Comparison of ENCODE assay signal across 17 mouse cellular contexts in genomic region chr2:151921068-151921467, GRCm38 (mm10). TPM values are rescaled to one million over a fixed set of nuclear protein-coding genes. Genes with fewer than 3 reads are reported as not detected.
DNase-seq lines count a peak whose midpoint lies in the region; ATAC-seq and TF ChIP-seq lines count a peak whose summit lies in the region.
"Had no signal": no experiment of that assay in that cellular context is flagged by ENCODE, and none has a peak within 500 bp of the region (broad histone marks: within the 10 kb centered on the region; RNA-seq: fewer than 3 reads in every experiment).

No protein-coding gene starts in this region.

- no peak for DNase-seq in kidney, postnatal 4 days
- DNase-seq in stomach, postnatal 0 days (ENCODE audit: low spot score), result no peak
- no peak for DNase-seq in urinary bladder, postnatal 14 days (ENCODE audit: low spot score)
- no peak for DNase-seq in cerebellum, adult 9-10 months
- DNase-seq: adrenal gland, postnatal 14 days; cerebellum, adult 18-20 months; cerebellum, postnatal 10 days; gastrocnemius, postnatal 10 days had no signal

- H3K4me1 ChIP-seq in kidney, embryonic 15.5 days, result peaks cover 44% of the 10 kb centered on the region
- H3K4me1 ChIP-seq in stomach, embryonic 15.5 days, result peaks cover 18% of the 10 kb centered on the region
- no peaks in the 10 kb centered on the region; the same call in 1 of the 2 replicates for H3K4me1 ChIP-seq in stomach, postnatal 0 days (replicated peaks; ENCODE audit: control insufficient read depth, insufficient read depth)
- H3K4me1 ChIP-seq in embryonic facial prominence, embryonic 12.5 days, result peaks cover 21% of the 10 kb centered on the region

- no peak overlapping the region for H3K4me2 ChIP-seq in kidney, embryonic 15.5 days
- H3K4me2 ChIP-seq in stomach, embryonic 15.5 days, result no peak overlapping the region
- no peak overlapping the region for H3K4me2 ChIP-seq in stomach, postnatal 0 days (replicated peaks; ENCODE audit: low read depth)
- H3K4me2 ChIP-seq in embryonic facial prominence, embryonic 12.5 days (replicated peaks), result no peak overlapping the region
- H3K4me2 ChIP-seq: hindbrain, embryonic 12.5 days had no signal

- no peak for TF ChIP-seq CTCF in stomach, postnatal 0 days (IDR thresholded peaks at IDR 0.05; ENCODE audit: low read depth)

- no peaks in the 10 kb centered on the region for H3K9me3 ChIP-seq in kidney, embryonic 15.5 days (replicated peaks)
- H3K9me3 ChIP-seq in stomach, embryonic 15.5 days, result no peaks in the 10 kb centered on the region
- no peaks in the 10 kb centered on the region for H3K9me3 ChIP-seq in stomach, postnatal 0 days (ENCODE audit: control insufficient read depth, low read length)
- H3K9me3 ChIP-seq in embryonic facial prominence, embryonic 12.5 days, result no peaks in the 10 kb centered on the region
- H3K9me3 ChIP-seq: heart, embryonic 10.5 days; hindbrain, embryonic 12.5 days had no signal

- no peak for TF ChIP-seq EP300 in stomach, postnatal 0 days (optimal IDR thresholded peaks at IDR 0.05)

- H3K36me3 ChIP-seq in kidney, embryonic 15.5 days, result no peaks in the 10 kb centered on the region
- no peaks in the 10 kb centered on the region for H3K36me3 ChIP-seq in stomach, embryonic 15.5 days
- H3K36me3 ChIP-seq in stomach, postnatal 0 days (ENCODE audit: control insufficient read depth, insufficient read depth, low read length), result no peaks in the 10 kb centered on the region
- no peaks in the 10 kb centered on the region for H3K36me3 ChIP-seq in embryonic facial prominence, embryonic 12.5 days
- H3K36me3 ChIP-seq: heart, embryonic 10.5 days; hindbrain, embryonic 12.5 days had no signal

- H3K27me3 ChIP-seq in kidney, embryonic 15.5 days, result peaks cover 16% of the 10 kb centered on the region
- H3K27me3 ChIP-seq in stomach, embryonic 15.5 days (replicated peaks), result no peaks in the 10 kb centered on the region
- no peaks in the 10 kb centered on the region for H3K27me3 ChIP-seq in stomach, postnatal 0 days (ENCODE audit: control insufficient read depth, insufficient read depth, low read length)
- no peaks in the 10 kb centered on the region for H3K27me3 ChIP-seq in embryonic facial prominence, embryonic 12.5 days
- H3K27me3 ChIP-seq: hindbrain, embryonic 12.5 days; Patski had no signal

- peak overlapping the region; percentile 22; the same call in 1 of the 2 replicates for H3K27ac ChIP-seq in kidney, embryonic 15.5 days
- peak overlapping the region; percentile 35; the same call in 1 of the 2 replicates for H3K27ac ChIP-seq in stomach, embryonic 15.5 days
- H3K27ac ChIP-seq in stomach, postnatal 0 days (replicated peaks), result no peak overlapping the region
- H3K27ac ChIP-seq in embryonic facial prominence, embryonic 12.5 days, result peak overlapping the region; percentile 66; the same call in 1 of the 2 replicates
- H3K27ac ChIP-seq: hindbrain, embryonic 12.5 days had no signal

- no peak overlapping the region for H3K9ac ChIP-seq in kidney, embryonic 15.5 days
- H3K9ac ChIP-seq in stomach, embryonic 15.5 days, result no peak overlapping the region
- H3K9ac ChIP-seq in stomach, postnatal 0 days (ENCODE audit: low read length), result no peak overlapping the region
- no peak overlapping the region for H3K9ac ChIP-seq in embryonic facial prominence, embryonic 12.5 days
- H3K9ac ChIP-seq: hindbrain, embryonic 12.5 days had no signal

- no peak for ATAC-seq in kidney, embryonic 15.5 days (replicated peaks; ENCODE audit: low FRiP score)
- no peak for ATAC-seq in stomach, embryonic 15.5 days (ENCODE audit: insufficient read depth, low FRiP score, low read depth)
- no peak for ATAC-seq in stomach, postnatal 0 days (ENCODE audit: low FRiP score, low TSS enrichment)
- ATAC-seq in embryonic facial prominence, embryonic 12.5 days (ENCODE audit: insufficient number of reproducible peaks, insufficient read depth, low FRiP score, low TSS enrichment), result no peak
- ATAC-seq: activated CD4-positive, CD25-positive, alpha-beta regulatory T cell, adult 4 months; forebrain, embryonic 14.5 days; hindbrain, embryonic 16.5 days; Patski had no signal

- WGBS in kidney, embryonic 15.5 days, result 64% methylated on average over 8 of the region's 8 CpGs
- 59% methylated on average over 8 of the region's 8 CpGs for WGBS in stomach, embryonic 15.5 days
- 65% methylated on average over 8 of the region's 8 CpGs for WGBS in stomach, postnatal 0 days
- 37% methylated on average over 8 of the region's 8 CpGs for WGBS in embryonic facial prominence, embryonic 12.5 days

- no peak overlapping the region for H3K4me3 ChIP-seq in kidney, embryonic 15.5 days (replicated peaks)
- no peak overlapping the region for H3K4me3 ChIP-seq in stomach, embryonic 15.5 days (replicated peaks)
- no peak overlapping the region for H3K4me3 ChIP-seq in stomach, postnatal 0 days (ENCODE audit: low read depth, low read length)
- H3K4me3 ChIP-seq in embryonic facial prominence, embryonic 12.5 days, result no peak overlapping the region
- H3K4me3 ChIP-seq: heart, embryonic 10.5 days; hindbrain, embryonic 12.5 days had no signal

RNA-seq across cellular contexts. Expression of gene Angpt4, which starts 10.1 kb away (rescaled TPM):
- polyA plus RNA-seq in kidney, embryonic 15.5 days (2015; fragmentation: Nextera tagmentation; extraction: Ambion mirVana), result 2.1 and 2.7 TPM in 2 replicates
- polyA plus RNA-seq in stomach, embryonic 15.5 days (2015; fragmentation: Nextera tagmentation; extraction: Ambion mirVana), result 0.76 and 0.77 TPM in 2 replicates
- polyA plus RNA-seq in stomach, postnatal 0 days (2015; fragmentation: Nextera tagmentation; extraction: Ambion mirVana), result 0.42 and 0.45 TPM in 2 replicates
- polyA plus RNA-seq in embryonic facial prominence, embryonic 12.5 days (2016; fragmentation: Nextera tagmentation; extraction: Ambion mirVana), result 0.28 and 0.31 TPM in 2 replicates
- polyA plus RNA-seq: activated CD4-positive, CD25-positive, alpha-beta regulatory T cell, adult 4 months; forebrain, embryonic 14.5 days had no signal

RNA-seq across cellular contexts. Expression of gene Fam110a, which starts 59.0 kb away (rescaled TPM):
- 29.1 and 29.2 TPM in 2 replicates for polyA plus RNA-seq in kidney, embryonic 15.5 days (2015; fragmentation: Nextera tagmentation; extraction: Ambion mirVana)
- 26.8 TPM in 2 replicates for polyA plus RNA-seq in stomach, embryonic 15.5 days (2015; fragmentation: Nextera tagmentation; extraction: Ambion mirVana)
- 29.9 and 33.7 TPM in 2 replicates for polyA plus RNA-seq in stomach, postnatal 0 days (2015; fragmentation: Nextera tagmentation; extraction: Ambion mirVana)
- 34.6 and 36.2 TPM in 2 replicates for polyA plus RNA-seq in embryonic facial prominence, embryonic 12.5 days (2016; fragmentation: Nextera tagmentation; extraction: Ambion mirVana)
